Mouse (Mus musculus): ENCODE measurements around the gene Comp. TPM values are rescaled to one million over a fixed set of nuclear protein-coding genes. Genes with fewer than 3 reads are reported as not detected.

Comp gene
- 0.28 and 0.38 TPM in 2 replicates for polyA plus RNA-seq (2015; fragmentation: Nextera tagmentation; extraction: Ambion mirVana)

DNA sequence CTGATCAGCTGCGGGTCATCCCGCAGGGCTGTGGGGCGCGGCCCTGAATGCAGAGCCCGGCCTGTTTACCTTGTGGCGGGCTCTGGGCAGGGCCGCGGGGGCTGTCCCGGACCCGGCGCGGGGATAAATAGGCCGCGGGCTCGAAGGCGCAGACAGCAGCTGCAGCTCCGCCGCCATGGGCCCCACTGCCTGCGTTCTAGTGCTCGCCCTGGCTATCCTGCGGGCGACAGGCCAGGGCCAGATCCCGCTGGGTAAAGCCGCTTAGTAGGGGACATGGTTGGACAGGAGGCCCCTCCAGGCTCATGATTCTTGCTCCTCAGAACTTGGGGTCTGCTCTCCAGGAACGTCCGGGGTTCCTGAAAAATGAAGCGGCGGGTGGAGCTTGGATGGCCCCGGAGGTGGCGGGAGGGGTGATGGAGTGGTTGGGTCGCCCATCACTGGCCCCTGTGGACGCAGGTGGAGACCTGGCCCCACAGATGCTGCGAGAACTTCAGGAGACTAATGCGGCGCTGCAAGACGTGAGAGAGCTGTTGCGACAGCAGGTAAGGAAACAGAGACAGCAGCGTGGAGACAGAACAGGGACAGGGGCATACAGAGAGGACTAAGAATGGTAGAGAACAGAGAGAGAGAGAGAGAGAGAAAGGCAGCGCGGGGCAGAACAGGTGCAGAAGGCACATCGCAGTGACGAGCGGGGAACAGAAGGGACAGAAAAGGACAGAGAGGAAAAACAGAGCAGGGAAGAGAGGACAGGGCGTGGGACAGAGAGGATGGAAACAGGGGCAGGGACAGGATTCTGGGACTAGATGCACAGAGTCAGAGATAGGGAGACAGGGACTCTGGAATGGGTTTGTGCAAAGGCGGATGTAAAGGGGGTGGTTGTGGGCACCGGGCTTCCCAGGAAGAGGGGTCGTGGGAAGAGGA, at the start of gene Comp:
TSS of gene Comp (plus strand) at position 162 of the 921 bp plus-strand sequence.

DNA sequence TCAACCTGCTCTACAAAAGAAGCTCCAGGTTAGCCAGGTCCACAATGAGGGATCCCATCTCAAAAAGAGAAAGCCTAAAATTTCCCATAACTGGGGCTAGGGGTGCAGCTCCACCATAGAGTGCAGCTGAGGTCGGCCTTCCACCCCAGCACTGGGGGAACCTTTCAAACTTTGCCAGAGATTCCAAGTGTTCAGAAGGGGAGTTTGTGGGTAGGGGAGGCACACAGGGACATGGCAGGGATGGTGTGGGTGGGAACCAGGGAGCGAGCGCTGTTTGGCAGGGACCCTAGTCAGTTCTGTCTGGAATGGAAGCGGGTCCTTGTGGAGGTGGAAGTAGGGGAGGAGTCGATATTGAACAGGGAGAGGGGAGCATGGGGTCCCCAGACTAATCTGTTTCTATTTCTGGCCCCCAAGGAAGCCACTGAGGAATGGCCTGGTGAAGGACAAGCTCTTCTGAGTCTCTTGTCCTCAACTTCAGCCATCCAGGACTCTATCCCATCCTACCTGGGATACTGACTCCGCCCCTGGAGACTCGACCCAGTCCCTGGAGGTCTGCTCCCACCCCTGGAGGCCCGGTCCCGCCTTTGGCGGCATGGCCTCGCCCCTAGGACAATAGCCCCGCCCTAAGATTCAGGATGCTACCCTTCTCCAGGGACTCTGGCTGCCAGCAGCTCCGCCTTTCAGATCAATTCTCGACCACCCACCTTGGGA, 44.1 kb upstream of the Comp start, which contains the start of gene Gdf1:
TSS of gene Gdf1 (plus strand) at position 694 of the 711 bp plus-strand sequence.

DNA sequence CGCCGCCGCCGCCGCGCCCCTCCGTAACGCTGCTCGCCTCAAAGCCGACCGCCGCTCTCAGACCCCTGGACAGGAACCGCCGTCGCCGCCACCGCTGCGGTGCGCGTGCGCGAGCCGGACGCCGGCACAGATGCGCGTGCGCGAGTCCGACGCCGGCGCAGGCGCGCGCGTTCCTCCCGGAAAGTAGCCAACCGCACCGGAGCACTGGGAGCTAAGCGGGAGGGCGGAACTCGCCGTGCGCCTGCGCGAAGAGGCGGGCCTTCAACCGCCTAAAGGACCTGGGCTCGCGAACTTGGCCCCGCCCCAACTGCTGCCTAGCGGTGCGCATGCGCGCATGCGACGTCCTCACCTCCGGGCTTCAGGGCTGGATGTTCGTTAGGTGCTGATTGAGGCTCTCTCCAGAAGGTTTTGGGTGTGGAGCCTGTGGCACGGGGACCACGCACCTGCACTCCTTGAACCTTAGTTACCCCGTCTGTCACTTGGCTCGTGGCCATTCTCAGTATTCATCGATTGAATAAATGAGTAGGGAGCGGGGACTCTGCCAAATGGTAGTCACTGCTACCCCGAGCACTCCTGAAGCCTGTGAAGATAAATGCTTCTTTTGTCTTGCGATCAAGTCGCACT, 20.1 kb upstream of the Comp start, which contains the start of gene Upf1:
TSS of gene Upf1 (minus strand) at position 85 of the 624 bp plus-strand sequence.

Other genes with a start within 250 kb of the Comp start
- 29.3 and 30.0 TPM in 2 replicates for gene Nr2c2ap, start 242.2 kb upstream of the Comp start, polyA plus RNA-seq (2015; fragmentation: Nextera tagmentation; extraction: Ambion mirVana)
- 7.3 and 8.6 TPM in 2 replicates for gene Rfxank, start 234.4 kb upstream of the Comp start, polyA plus RNA-seq (2015; fragmentation: Nextera tagmentation; extraction: Ambion mirVana)
- 26.4 and 31.2 TPM in 2 replicates for gene Borcs8, start 234.1 kb upstream of the Comp start, polyA plus RNA-seq (2015; fragmentation: Nextera tagmentation; extraction: Ambion mirVana)
- 0.22 and 0.40 TPM in 2 replicates for gene Mef2b, start 233.8 kb upstream of the Comp start, polyA plus RNA-seq (2015; fragmentation: Nextera tagmentation; extraction: Ambion mirVana)
- 25.9 and 30.0 TPM in 2 replicates for gene Tmem161a, start 201.2 kb upstream of the Comp start, polyA plus RNA-seq (2015; fragmentation: Nextera tagmentation; extraction: Ambion mirVana)
- gene Slc25a42, start 161.3 kb upstream of the Comp start, polyA plus RNA-seq (2015; fragmentation: Nextera tagmentation; extraction: Ambion mirVana): 5.4 TPM in 2 replicates
- gene Sugp2, start 139.3 kb upstream of the Comp start, polyA plus RNA-seq (2015; fragmentation: Nextera tagmentation; extraction: Ambion mirVana): 18.2 and 18.8 TPM in 2 replicates
- gene Armc6, start 139.1 kb upstream of the Comp start, polyA plus RNA-seq (2015; fragmentation: Nextera tagmentation; extraction: Ambion mirVana): 12.2 and 13.3 TPM in 2 replicates
- gene Homer3, start 90.7 kb upstream of the Comp start, polyA plus RNA-seq (2015; fragmentation: Nextera tagmentation; extraction: Ambion mirVana): 12.8 and 17.0 TPM in 2 replicates
- 27.7 and 29.9 TPM in 2 replicates for gene Ddx49, start 71.1 kb upstream of the Comp start, polyA plus RNA-seq (2015; fragmentation: Nextera tagmentation; extraction: Ambion mirVana)
- 164 and 185 TPM in 2 replicates for gene Cope, start 71.0 kb upstream of the Comp start, polyA plus RNA-seq (2015; fragmentation: Nextera tagmentation; extraction: Ambion mirVana)
- 0.46 and 0.73 TPM in 2 replicates for gene Cers1, start 57.8 kb upstream of the Comp start, polyA plus RNA-seq (2015; fragmentation: Nextera tagmentation; extraction: Ambion mirVana)
- 0.16 and 0.34 TPM in 2 replicates for gene Gdf1, start 43.7 kb upstream of the Comp start, polyA plus RNA-seq (2015; fragmentation: Nextera tagmentation; extraction: Ambion mirVana)
- 12.9 and 13.1 TPM in 2 replicates for gene Upf1, start 20.3 kb upstream of the Comp start, polyA plus RNA-seq (2015; fragmentation: Nextera tagmentation; extraction: Ambion mirVana)
- 4.9 and 5.2 TPM in 2 replicates for gene Crtc1, start 66.0 kb downstream of the Comp start, polyA plus RNA-seq (2015; fragmentation: Nextera tagmentation; extraction: Ambion mirVana)
- 6.0 and 7.3 TPM in 2 replicates for gene Klhl26, start 103.4 kb downstream of the Comp start, polyA plus RNA-seq (2015; fragmentation: Nextera tagmentation; extraction: Ambion mirVana)
- not detected in 2 replicates for gene Tmem59l, start 113.8 kb downstream of the Comp start, polyA plus RNA-seq (2015; fragmentation: Nextera tagmentation; extraction: Ambion mirVana)
- gene Crlf1, start 119.6 kb downstream of the Comp start, polyA plus RNA-seq (2015; fragmentation: Nextera tagmentation; extraction: Ambion mirVana): 2.3 and 2.4 TPM in 2 replicates
- gene Rex1bd, start 133.2 kb downstream of the Comp start, polyA plus RNA-seq (2015; fragmentation: Nextera tagmentation; extraction: Ambion mirVana): 90.9 and 97.6 TPM in 2 replicates
- 940 and 995 TPM in 2 replicates for gene Uba52, start 137.2 kb downstream of the Comp start, polyA plus RNA-seq (2015; fragmentation: Nextera tagmentation; extraction: Ambion mirVana)
- 177 and 190 TPM in 2 replicates for gene Fkbp8, start 154.2 kb downstream of the Comp start, polyA plus RNA-seq (2015; fragmentation: Nextera tagmentation; extraction: Ambion mirVana)
- 46.7 and 49.2 TPM in 2 replicates for gene Kxd1, start 154.4 kb downstream of the Comp start, polyA plus RNA-seq (2015; fragmentation: Nextera tagmentation; extraction: Ambion mirVana)
- 9.3 and 10.1 TPM in 2 replicates for gene Ell, start 165.9 kb downstream of the Comp start, polyA plus RNA-seq (2015; fragmentation: Nextera tagmentation; extraction: Ambion mirVana)
- 50.4 and 57.8 TPM in 2 replicates for gene Isyna1, start 220.8 kb downstream of the Comp start, polyA plus RNA-seq (2015; fragmentation: Nextera tagmentation; extraction: Ambion mirVana)
- 80.1 and 80.6 TPM in 2 replicates for gene Ssbp4, start 235.3 kb downstream of the Comp start, polyA plus RNA-seq (2015; fragmentation: Nextera tagmentation; extraction: Ambion mirVana)
- gene Lrrc25, start 242.6 kb downstream of the Comp start, polyA plus RNA-seq (2015; fragmentation: Nextera tagmentation; extraction: Ambion mirVana): 10.7 and 14.6 TPM in 2 replicates